Mouse (Mus musculus) liver, embryonic 14.5 days (tissue): Measurements from ENCODE around the gene Vmn2r84. TPM values are rescaled to one million over a fixed set of nuclear protein-coding genes. Genes with fewer than 3 reads are reported as not detected.
A peak's percentile ranks its signal among the peaks of the same experiment; 100 is the strongest.
"Not testable (repeated sequence)": the region's sequence is repeated elsewhere in the genome, so short reads cannot be mapped to it uniquely, and the experiment has no call there.

Experiments
- ATAC-seq: fragments of 200-750 bp; cut with Nextera tagmentation; 2 replicates; pipeline ENCODE4 v1.8.0; 2017; ENCODE audit warnings: moderate number of reproducible peaks, mild to moderate bottlenecking, moderate library complexity; ENCODE audit not compliant: insufficient read depth
- DNase-seq, 3 experiments: peaks; one replicate each; pipeline ENCODE4 v3.0.0-alpha.2; 2012 to 2013; ENCODE audit warnings: low read depth in 3 of 3, low spot score in 3 of 3
- H3K27ac ChIP-seq: fragments of 300-500 bp; sonication (generic); 2 replicates; pipeline ENCODE4 v1.5.1; 2014; ENCODE audit warnings: moderate library complexity, mild to moderate bottlenecking, control low read depth, inconsistent platforms
- H3K27me3 ChIP-seq: fragments of 300-500 bp; sonication (generic); 2 replicates; pipeline ENCODE4 v1.6.1; 2014; ENCODE audit warnings: mild to moderate bottlenecking, low read length, moderate library complexity; ENCODE audit not compliant: control insufficient read depth, insufficient read depth
- H3K36me3 ChIP-seq: fragments of 300-500 bp; sonication (generic); replicated peaks from 2 replicates; pipeline ENCODE4 v1.6.1; 2014; ENCODE audit warnings: low read depth; ENCODE audit not compliant: control insufficient read depth, insufficient read depth
- H3K4me1 ChIP-seq, 2 experiments: fragments of 200-500 bp in 1 of 2; fragments of 300-500 bp in 1 of 2; sonication (generic) in 1 of 2; replicated peaks; 2 replicates each; pipeline ENCODE4 v1.6.1; 2012 to 2014; ENCODE audit warnings: antibody characterized with exemption in 1 of 2, inconsistent platforms in 1 of 2, low read length in 1 of 2; ENCODE audit not compliant: control insufficient read depth in 2 of 2, insufficient read depth in 2 of 2
- H3K4me2 ChIP-seq: fragments of 300-500 bp; sonication (generic); 2 replicates; pipeline ENCODE4 v1.6.1; 2014; ENCODE audit warnings: low read depth, mild to moderate bottlenecking, control low read depth, moderate library complexity
- H3K4me3 ChIP-seq, 2 experiments: fragments of 200-500 bp in 1 of 2; fragments of 300-500 bp in 1 of 2; sonication (generic) in 1 of 2; 2 replicates each; pipeline ENCODE4 v1.5.1; 2012 to 2014; ENCODE audit warnings: low read depth in 2 of 2, low read length in 2 of 2, mild to moderate bottlenecking in 2 of 2, control low read depth in 1 of 2, inconsistent platforms in 1 of 2, moderate library complexity in 1 of 2; ENCODE audit not compliant: insufficient read depth in 1 of 2
- H3K9ac ChIP-seq: fragments of 300-500 bp; sonication (generic); replicated peaks from 2 replicates; pipeline ENCODE4 v1.6.1; 2014; ENCODE audit warnings: mild to moderate bottlenecking, control low read depth, moderate library complexity
- H3K9me3 ChIP-seq: fragments of 300-500 bp; sonication (generic); 2 replicates; pipeline ENCODE4 v1.6.1; 2016; ENCODE audit warnings: low read length, mixed read lengths; ENCODE audit not compliant: control insufficient read depth
- CTCF ChIP-seq: IDR thresholded peaks from 2 replicates; pipeline ENCODE4 v1.5.1; 2016; ENCODE audit warnings: antibody characterized with exemption, low read depth, control low read depth
- EP300 ChIP-seq: IDR thresholded peaks from 2 replicates; pipeline ENCODE4 v1.6.1; 2016; ENCODE audit warnings: antibody characterized with exemption, low read depth
- WGBS: fragments of 180-500 bp; shearing (Covaris S2); extraction: QIAGEN DNeasy Blood & Tissue Kit; methylation state at CpG from one replicate; pipeline ENCODE4 v1.1.7; 2014; ENCODE audit not compliant: insufficient replicate concordance; 5-methylcytosine and 5-hydroxymethylcytosine counted together
- polyA plus RNA-seq, 2 experiments: library from polyadenylated mRNA; depleted of rRNA in 1 of 2; stranded (reverse) in 1 of 2; unstranded in 1 of 2; fragments of >200 nt; fragmentation: Nextera tagmentation in 1 of 2; extraction: Ambion mirVana in 1 of 2; gene quantifications; 2 replicates each; pipeline versions ENCODE4 v1.2.1 to v1.2.3; 2012 to 2014

The Vmn2r84 gene
- not detected in 2 replicates for polyA plus RNA-seq (2012; rRNA removed)
- 0.01 and 0.03 TPM in 2 replicates for polyA plus RNA-seq (2014; fragmentation: Nextera tagmentation; extraction: Ambion mirVana)

DNA sequence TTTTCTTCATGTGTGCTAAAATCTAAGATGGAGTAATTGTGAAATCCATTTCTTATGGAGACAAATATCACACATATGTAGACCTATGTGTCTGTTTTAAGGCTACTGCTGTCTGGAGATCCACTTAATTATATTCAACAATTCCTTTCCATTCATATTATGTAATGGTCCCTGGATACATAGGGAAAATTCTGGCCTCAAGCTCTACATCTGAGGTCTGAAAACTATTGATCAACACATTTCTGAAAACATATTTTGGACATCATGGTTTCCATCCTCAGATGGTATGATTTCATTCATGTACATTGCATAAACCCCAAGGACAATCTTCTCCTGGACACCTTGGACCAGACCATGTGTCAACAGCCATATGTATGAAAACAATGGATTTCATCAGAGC lies at the start of gene Vmn2r84:
Vmn2r84 (minus strand) TSS at position 101 of the 400 bp plus-strand sequence.
- no peak for ATAC-seq
- TF ChIP-seq CTCF (no peak), EP300 (no peak)
- Histone ChIP-seq H3K27me3 (no peaks in the 10 kb centered on the region), H3K4me2 (no peak within 1 kb of the TSS), H3K27ac (no peak within 1 kb of the TSS), H3K36me3 (no peaks in the 10 kb centered on the region), H3K4me3 (no peak within 1 kb of the TSS), H3K9ac (no peak within 1 kb of the TSS), H3K9me3 (no peaks in the 10 kb centered on the region), H3K4me1 (no peaks in the 10 kb centered on the region)
- no peak for DNase-seq

- H3K4me3 ChIP-seq, H3K9me3 ChIP-seq, H3K4me2 ChIP-seq, H3K36me3 ChIP-seq, H3K4me1 ChIP-seq, H3K9ac ChIP-seq, H3K27ac ChIP-seq, DNase-seq, H3K27me3 ChIP-seq, ATAC-seq: not testable (repeated sequence)
- WGBS, result 60% methylated on average over 11 of the region's 11 CpGs
Observed at GRCm38 (mm10) chr10:130434185-130434898, 40.2 kb upstream of the Vmn2r84 start.

GRCm38 (mm10) chr10:130429603-130430002 lies 35.5 kb upstream of the Vmn2r84 start, which contains the start of gene Vmn2r85:
TSS of gene Vmn2r85 (minus strand) at chr10:130429703.
- not testable (repeated sequence) for ATAC-seq, DNase-seq, H3K4me2 ChIP-seq

DNA sequence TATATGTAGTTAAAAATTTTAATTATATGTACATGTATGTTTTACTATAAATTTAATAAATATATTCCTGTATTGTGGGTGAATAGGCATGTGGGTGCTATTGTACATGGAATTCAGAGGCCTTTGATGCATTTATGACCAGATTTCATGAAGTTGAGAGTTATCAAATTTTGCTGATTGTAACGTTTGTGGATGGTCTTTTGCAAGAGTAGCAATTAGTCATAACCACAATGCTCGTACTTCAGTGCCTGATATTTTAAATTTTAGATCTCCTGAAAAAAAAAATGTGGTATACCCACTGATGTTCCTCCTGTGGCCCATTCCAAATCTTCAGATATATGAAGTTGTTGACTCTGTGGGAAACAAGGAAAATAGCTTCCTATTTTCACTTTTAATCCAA lies 28.2 kb upstream of the Vmn2r84 start:
- not testable (repeated sequence) for H3K9me3 ChIP-seq, DNase-seq, H3K4me1 ChIP-seq, H3K27ac ChIP-seq, H3K4me2 ChIP-seq, ATAC-seq, H3K4me3 ChIP-seq, H3K27me3 ChIP-seq, H3K9ac ChIP-seq, H3K36me3 ChIP-seq
- 30% methylated on average over 2 of the region's 2 CpGs for WGBS

More at GRCm38 (mm10) chr10:130429603-130430002, 35.5 kb upstream of the Vmn2r84 start, which contains the start of gene Vmn2r85:
- H3K27ac ChIP-seq, H3K4me1 ChIP-seq, H3K27me3 ChIP-seq, H3K9me3 ChIP-seq, H3K9ac ChIP-seq, H3K4me3 ChIP-seq, H3K36me3 ChIP-seq: not testable (repeated sequence)

GRCm38 (mm10) chr10:130420401-130420800 lies 26.3 kb upstream of the Vmn2r84 start:
- no peak overlapping the region for H3K27ac ChIP-seq
- no peak for DNase-seq
- H3K9ac ChIP-seq, result no peak overlapping the region
- no peaks in the 10 kb centered on the region for H3K4me1 ChIP-seq
- no peak overlapping the region for H3K4me2 ChIP-seq
- WGBS, result 45% methylated on average over 3 of the region's 3 CpGs
- no peaks in the 10 kb centered on the region for H3K36me3 ChIP-seq
- TF ChIP-seq EP300, result no peak
- TF ChIP-seq CTCF, result no peak
- no peaks in the 10 kb centered on the region for H3K9me3 ChIP-seq
- no peak overlapping the region for H3K4me3 ChIP-seq
- no peaks in the 10 kb centered on the region for H3K27me3 ChIP-seq
- no peak for ATAC-seq

DNA sequence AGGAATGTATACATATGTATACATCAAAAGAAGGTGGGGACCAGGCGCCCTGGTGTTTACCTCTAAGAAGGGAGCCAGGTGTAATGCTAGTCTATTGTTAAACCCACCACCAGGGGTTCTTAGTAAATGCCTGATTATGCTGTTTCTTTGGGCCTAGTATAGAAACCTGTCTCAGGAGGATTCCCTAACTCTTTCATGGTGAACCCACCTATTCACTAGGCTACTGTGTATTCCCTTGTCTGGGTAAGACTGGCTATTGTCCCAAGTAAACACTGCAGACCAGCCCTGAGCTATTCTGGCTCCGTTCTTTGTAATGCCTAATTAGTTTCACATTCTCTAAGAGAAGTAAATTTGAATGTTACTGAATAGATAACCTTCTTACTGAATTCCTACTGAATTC lies 25.8 kb upstream of the Vmn2r84 start:
- H3K9me3 ChIP-seq, result not testable (repeated sequence)

DNA sequence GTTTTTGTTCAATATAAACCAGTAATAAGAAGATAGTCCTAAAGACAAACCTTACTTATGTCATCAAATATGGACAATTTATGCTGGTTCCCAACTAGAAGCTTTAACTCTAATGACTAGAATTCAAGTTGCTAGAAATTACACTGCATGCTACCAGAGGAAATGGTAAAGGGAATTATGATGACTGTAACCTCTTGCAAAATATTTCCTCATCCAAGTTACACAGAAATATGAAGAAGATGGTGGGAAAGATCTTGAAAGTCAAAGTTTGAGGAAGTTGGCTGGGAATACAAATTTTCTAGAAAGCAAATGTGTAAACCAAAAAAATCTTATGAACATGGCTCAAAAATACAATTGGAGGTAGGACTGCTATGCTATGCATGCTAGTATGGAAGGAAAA lies 22.2 kb upstream of the Vmn2r84 start:
- H3K36me3 ChIP-seq, H3K4me3 ChIP-seq, H3K9ac ChIP-seq, H3K9me3 ChIP-seq, H3K27ac ChIP-seq, H3K27me3 ChIP-seq, H3K4me1 ChIP-seq, DNase-seq, ATAC-seq, H3K4me2 ChIP-seq: not testable (repeated sequence)

More for the DNA sequence above, 25.8 kb upstream of the Vmn2r84 start:
- not testable (repeated sequence) for H3K4me1 ChIP-seq, H3K4me3 ChIP-seq, ATAC-seq, H3K27ac ChIP-seq, H3K9ac ChIP-seq, DNase-seq, H3K4me2 ChIP-seq, H3K36me3 ChIP-seq, H3K27me3 ChIP-seq
- WGBS, result 53% methylated on average over 2 of the region's 2 CpGs

- not testable (repeated sequence) for H3K9me3 ChIP-seq, H3K27me3 ChIP-seq, H3K9ac ChIP-seq, H3K4me2 ChIP-seq, H3K27ac ChIP-seq, DNase-seq, H3K4me1 ChIP-seq, H3K4me3 ChIP-seq, H3K36me3 ChIP-seq
- peak; percentile 43 for ATAC-seq
- 61% methylated on average over 21 of the region's 35 CpGs for WGBS
Observed at GRCm38 (mm10) chr10:130412167-130412698, 18.1 kb upstream of the Vmn2r84 start.
